Mouse (Mus musculus) neural tube, embryonic 11.5 days (tissue): ENCODE data around the gene Nfia. TPM values are rescaled to one million over a fixed set of nuclear protein-coding genes. Genes with fewer than 3 reads are reported as not detected.

Experiments
- ATAC-seq: fragments of 200-750 bp; cut with Nextera tagmentation; 2 replicates; pipeline ENCODE4 v1.8.0; 2017; ENCODE audit warnings: moderate number of reproducible peaks, mild to moderate bottlenecking, moderate TSS enrichment, moderate library complexity; ENCODE audit not compliant: insufficient read depth, low FRiP score, low TSS enrichment
- DNase-seq: peaks from one replicate; pipeline ENCODE4 v3.0.0-alpha.2; 2015; ENCODE audit warnings: low spot score
- H3K27ac ChIP-seq: fragments of 300-500 bp; sonication (generic); 2 replicates; pipeline ENCODE4 v1.5.1; 2014; ENCODE audit warnings: low read depth, mild to moderate bottlenecking, low read length
- H3K27me3 ChIP-seq: fragments of 300-500 bp; sonication (generic); 2 replicates; pipeline ENCODE4 v1.6.1; 2014; ENCODE audit warnings: mild to moderate bottlenecking, low read length, mixed read lengths; ENCODE audit not compliant: control insufficient read depth, insufficient read depth
- H3K36me3 ChIP-seq: fragments of 300-500 bp; sonication (generic); 2 replicates; pipeline ENCODE4 v1.6.1; 2014; ENCODE audit warnings: mild to moderate bottlenecking, low read length, moderate library complexity, mixed read lengths; ENCODE audit not compliant: control insufficient read depth, insufficient read depth
- H3K4me1 ChIP-seq: fragments of 300-500 bp; sonication (generic); 2 replicates; pipeline ENCODE4 v1.6.1; 2014; ENCODE audit warnings: low read length, mixed read lengths; ENCODE audit not compliant: control insufficient read depth, insufficient read depth
- H3K4me2 ChIP-seq: fragments of 300-500 bp; sonication (generic); 2 replicates; pipeline ENCODE4 v1.6.1; 2014; ENCODE audit warnings: low read depth, mild to moderate bottlenecking, moderate library complexity
- H3K4me3 ChIP-seq: fragments of 300-500 bp; sonication (generic); 2 replicates; pipeline ENCODE4 v1.5.1; 2014; ENCODE audit warnings: low read depth, low read length
- H3K9ac ChIP-seq: fragments of 300-500 bp; sonication (generic); 2 replicates; pipeline ENCODE4 v1.6.1; 2014; ENCODE audit warnings: mild to moderate bottlenecking, low read length
- H3K9me3 ChIP-seq: fragments of 300-500 bp; sonication (generic); 2 replicates; pipeline ENCODE4 v1.6.1; 2016; ENCODE audit warnings: low read length; ENCODE audit not compliant: control insufficient read depth
- WGBS: fragments of 180-500 bp; shearing (Covaris S2); extraction: QIAGEN DNeasy Blood & Tissue Kit; methylation state at CpG from one replicate; pipeline ENCODE4 v1.1.7; 2014; 5-methylcytosine and 5-hydroxymethylcytosine counted together
- polyA plus RNA-seq: library from polyadenylated mRNA; unstranded; fragments of >200 nt; fragmentation: Nextera tagmentation; extraction: Ambion mirVana; gene quantifications from 2 replicates; pipeline ENCODE4 v1.2.1, GENCODE M21; 2014

Gene Nfia
- polyA plus RNA-seq, 1 experiment from 2014 or later = 29.0 TPM

GRCm38 (mm10) chr4:98118126-98118525 lies 345.6 kb downstream of the Nfia start:
- 58% methylated on average over 3 of the region's 3 CpGs for WGBS
- Histone ChIP-seq H3K9me3 (no peaks in the 10 kb centered on the region), H3K9ac (no peak overlapping the region), H3K36me3 (no peaks in the 10 kb centered on the region), H3K4me1 (no peaks in the 10 kb centered on the region), H3K27ac (no peak overlapping the region), H3K27me3 (no peaks in the 10 kb centered on the region), H3K4me3 (no peak overlapping the region), H3K4me2 (no peak overlapping the region)
- ATAC-seq (no peak), DNase-seq (no peak)

- ATAC-seq = no peak
- Histone ChIP-seq H3K27me3 (no peaks in the 10 kb centered on the region), H3K4me2 (no peak overlapping the region), H3K4me3 (no peak overlapping the region), H3K9me3 (no peaks in the 10 kb centered on the region), H3K27ac (no peak overlapping the region), H3K4me1 (no peaks in the 10 kb centered on the region), H3K9ac (no peak overlapping the region), H3K36me3 (no peaks in the 10 kb centered on the region)
- 92% methylated on average over 10 of the region's 10 CpGs for WGBS
- DNase-seq = no peak
Observed at GRCm38 (mm10) chr4:98118761-98119675, 346.5 kb downstream of the Nfia start.

GRCm38 (mm10) chr4:98119949-98120531 lies 347.5 kb downstream of the Nfia start:
- Histone ChIP-seq H3K27ac (no peak overlapping the region), H3K4me2 (no peak overlapping the region), H3K36me3 (no peaks in the 10 kb centered on the region), H3K27me3 (no peaks in the 10 kb centered on the region), H3K4me1 (no peaks in the 10 kb centered on the region), H3K9ac (no peak overlapping the region), H3K4me3 (no peak overlapping the region), H3K9me3 (no peaks in the 10 kb centered on the region)
- no peak for DNase-seq
- no peak for ATAC-seq
- WGBS = 88% methylated on average over 3 of the region's 3 CpGs

- Histone ChIP-seq H3K4me3 (no peak overlapping the region), H3K4me1 (no peaks in the 10 kb centered on the region), H3K4me2 (no peak overlapping the region), H3K9me3 (no peaks in the 10 kb centered on the region), H3K9ac (no peak overlapping the region), H3K36me3 (no peaks in the 10 kb centered on the region), H3K27ac (no peak overlapping the region), H3K27me3 (no peaks in the 10 kb centered on the region)
- DNase-seq (no peak), ATAC-seq (no peak)
- WGBS = 82% methylated on average over 6 of the region's 6 CpGs
Observed at GRCm38 (mm10) chr4:98120706-98121340, 348.3 kb downstream of the Nfia start.

GRCm38 (mm10) chr4:98126003-98126677 lies 353.6 kb downstream of the Nfia start:
- no peaks in the 10 kb centered on the region for H3K27me3 ChIP-seq
- H3K4me2 ChIP-seq = no peak overlapping the region
- no peak overlapping the region for H3K27ac ChIP-seq
- H3K4me1 ChIP-seq = no peaks in the 10 kb centered on the region
- DNase-seq (no peak), ATAC-seq (no peak)
- no peaks in the 10 kb centered on the region for H3K9me3 ChIP-seq
- H3K36me3 ChIP-seq = no peaks in the 10 kb centered on the region
- 62% methylated on average over 11 of the region's 11 CpGs for WGBS
- no peak overlapping the region for H3K9ac ChIP-seq
- no peak overlapping the region for H3K4me3 ChIP-seq

- Histone ChIP-seq H3K4me2 (no peak overlapping the region), H3K27ac (no peak overlapping the region), H3K9me3 (no peaks in the 10 kb centered on the region; the same call in 1 of the 2 replicates), H3K4me1 (no peaks in the 10 kb centered on the region), H3K36me3 (no peaks in the 10 kb centered on the region), H3K4me3 (no peak overlapping the region), H3K27me3 (no peaks in the 10 kb centered on the region), H3K9ac (no peak overlapping the region)
- WGBS = 64% methylated on average over 2 of the region's 2 CpGs
- ATAC-seq = no peak
- DNase-seq = no peak
Observed at GRCm38 (mm10) chr4:98130798-98131197, 358.3 kb downstream of the Nfia start.

GRCm38 (mm10) chr4:98134027-98134426 lies 361.5 kb downstream of the Nfia start:
- Histone ChIP-seq H3K27ac (no peak overlapping the region), H3K4me3 (no peak overlapping the region), H3K36me3 (no peaks in the 10 kb centered on the region), H3K9me3 (no peaks in the 10 kb centered on the region; the same call in 1 of the 2 replicates), H3K27me3 (no peaks in the 10 kb centered on the region), H3K9ac (no peak overlapping the region), H3K4me1 (no peaks in the 10 kb centered on the region), H3K4me2 (no peak overlapping the region)
- WGBS = 97% methylated on average over 4 of the region's 4 CpGs
- ATAC-seq (no peak), DNase-seq (no peak)

GRCm38 (mm10) chr4:98136072-98136471 lies 363.5 kb downstream of the Nfia start:
- Histone ChIP-seq H3K4me3 (no peak overlapping the region), H3K36me3 (no peaks in the 10 kb centered on the region), H3K27me3 (no peaks in the 10 kb centered on the region), H3K4me2 (no peak overlapping the region), H3K9me3 (no peaks in the 10 kb centered on the region; the same call in 1 of the 2 replicates), H3K27ac (no peak overlapping the region), H3K4me1 (no peaks in the 10 kb centered on the region), H3K9ac (no peak overlapping the region)
- no peak for DNase-seq
- ATAC-seq = no peak
- 90% methylated on average over 2 of the region's 2 CpGs for WGBS
